Mouse (Mus musculus): ENCODE data around the gene Rhbdd1. TPM values are rescaled to one million over a fixed set of nuclear protein-coding genes. Genes with fewer than 3 reads are reported as not detected.

Rhbdd1 gene
- polyA plus RNA-seq (2015; fragmentation: Nextera tagmentation; extraction: Ambion mirVana), result 5.0 TPM in 2 replicates

DNA sequence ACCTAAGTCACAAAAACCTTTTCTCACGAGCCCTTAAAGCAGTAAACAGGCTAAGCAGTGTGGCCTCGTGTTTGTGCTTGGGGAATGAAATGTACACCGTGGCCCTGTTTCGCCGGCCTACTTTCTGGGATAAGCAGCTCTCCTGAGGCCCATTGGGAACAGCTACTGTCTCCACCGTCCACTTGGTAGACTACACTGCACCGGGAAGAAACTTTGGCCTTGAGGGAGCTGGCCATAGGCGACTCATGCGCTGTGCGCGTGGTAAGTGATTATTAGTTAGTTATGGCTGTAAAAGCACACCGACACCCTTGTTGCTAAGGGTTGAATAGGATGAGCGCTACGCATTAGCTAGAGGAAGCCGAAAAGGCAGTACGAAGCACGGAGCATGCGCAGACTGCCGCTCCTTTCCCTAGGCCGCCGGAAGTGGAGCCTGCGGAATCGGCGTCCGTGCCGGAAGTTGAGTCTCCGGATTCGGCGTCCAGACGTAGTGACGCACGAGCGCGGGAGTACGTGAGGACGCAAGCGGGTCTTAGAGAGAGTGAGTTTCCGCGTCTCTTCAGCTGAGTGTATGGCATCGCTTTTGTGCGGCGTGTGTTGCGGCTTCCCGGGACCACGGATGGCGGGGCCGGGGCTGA lies at the start of gene Rhbdd1:
Gene Rhbdd1, plus strand, starts transcription at position 342 of the 635 bp plus-strand sequence.
- WGBS, result 6% methylated on average over 47 of the region's 47 CpGs
- Histone ChIP-seq H3K27ac (replicated peaks) (peak within 1 kb of the TSS; percentile 98), H3K9me3 (no peaks in the 10 kb centered on the region), H3K4me3 (peak within 1 kb of the TSS; percentile 99), H3K27me3 (no peaks in the 10 kb centered on the region), H3K36me3 (no peaks in the 10 kb centered on the region), H3K9ac (replicated peaks) (peak within 1 kb of the TSS; percentile 98), H3K4me1 (peaks cover 28% of the 10 kb centered on the region), H3K4me2 (replicated peaks) (peak within 1 kb of the TSS; percentile 76)
- peak; percentile 99 for ATAC-seq (replicated peaks)

DNA sequence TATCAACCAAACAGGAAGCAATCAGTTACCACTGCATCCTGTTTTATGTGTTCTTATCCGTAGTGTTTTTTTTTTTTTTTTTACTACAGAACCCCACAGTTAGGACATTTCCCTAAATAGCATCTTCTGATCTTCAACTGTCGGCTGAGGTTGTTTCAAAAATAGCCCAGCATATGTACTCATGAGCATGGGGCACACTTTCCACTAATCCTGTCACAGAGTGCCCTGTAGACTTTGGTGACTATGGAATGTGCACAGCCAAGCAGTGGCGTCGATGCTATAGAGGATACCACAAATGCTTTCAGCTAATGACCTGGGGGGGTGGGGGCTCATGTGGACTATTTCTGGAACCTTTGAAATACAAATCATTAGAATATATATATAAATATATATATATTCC lies 48.7 kb upstream of the Rhbdd1 start:
- 86% methylated on average over 4 of the region's 4 CpGs for WGBS
- Histone ChIP-seq H3K9ac (replicated peaks) (no peak overlapping the region), H3K36me3 (no peaks in the 10 kb centered on the region), H3K27ac (replicated peaks) (no peak overlapping the region), H3K4me2 (replicated peaks) (no peak overlapping the region), H3K4me1 (peaks cover 3% of the 10 kb centered on the region), H3K27me3 (no peaks in the 10 kb centered on the region), H3K9me3 (no peaks in the 10 kb centered on the region), H3K4me3 (no peak overlapping the region)
- no peak for ATAC-seq (replicated peaks)

DNA sequence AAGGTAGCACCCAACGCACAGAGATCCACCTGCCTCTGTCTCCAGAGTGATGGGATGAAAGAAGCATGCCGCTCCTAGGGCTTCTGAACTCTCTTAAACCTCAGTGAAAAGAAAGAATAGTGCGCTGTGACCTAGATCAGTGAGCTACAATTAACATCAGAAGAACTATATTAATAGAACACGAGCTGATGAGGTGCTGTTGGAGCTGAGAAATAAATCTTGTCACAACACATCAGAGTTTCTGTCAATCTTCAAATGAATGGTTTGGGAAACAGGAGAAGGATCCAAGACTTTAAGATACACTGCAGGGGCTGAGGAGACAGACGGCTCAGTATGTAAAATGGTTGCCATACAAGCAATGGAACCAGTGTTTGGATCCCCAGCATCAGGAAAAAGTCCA lies 44.0 kb upstream of the Rhbdd1 start:
- no peak overlapping the region for H3K4me3 ChIP-seq
- no peaks in the 10 kb centered on the region for H3K27me3 ChIP-seq
- ATAC-seq (replicated peaks), result no peak
- no peak overlapping the region for H3K9ac ChIP-seq (replicated peaks)
- H3K36me3 ChIP-seq, result peaks cover 8% of the 10 kb centered on the region; the same call in 1 of the 2 replicates
- no peak overlapping the region for H3K4me2 ChIP-seq (replicated peaks)
- WGBS, result 49% methylated on average over 5 of the region's 5 CpGs
- H3K27ac ChIP-seq (replicated peaks), result no peak overlapping the region
- H3K4me1 ChIP-seq, result peaks cover 17% of the 10 kb centered on the region
- H3K9me3 ChIP-seq, result no peaks in the 10 kb centered on the region

DNA sequence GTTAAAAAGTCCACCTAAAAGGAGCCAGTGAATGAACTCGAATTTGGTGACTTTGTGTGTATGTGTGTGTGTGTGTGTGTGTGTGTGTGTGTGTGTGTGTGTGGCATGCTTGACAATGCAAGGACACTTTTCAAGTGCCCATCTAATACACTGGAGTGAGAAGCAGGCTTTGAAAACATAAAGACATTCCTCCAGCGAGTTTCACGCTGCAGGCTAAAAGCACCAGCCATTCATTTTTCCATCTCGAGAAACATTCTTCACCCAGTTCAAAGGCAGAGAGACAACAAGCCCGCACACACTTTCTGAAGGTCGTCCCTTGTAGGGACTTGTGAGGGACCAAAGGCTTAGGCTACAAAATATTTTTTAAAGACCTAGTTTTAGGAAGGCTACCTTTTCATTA lies 42.7 kb upstream of the Rhbdd1 start:
- 7% methylated on average over 6 of the region's 6 CpGs for WGBS
- Histone ChIP-seq H3K36me3 (peaks cover 16% of the 10 kb centered on the region; the same call in 1 of the 2 replicates), H3K4me3 (no peak overlapping the region), H3K9me3 (no peaks in the 10 kb centered on the region), H3K27me3 (no peaks in the 10 kb centered on the region), H3K9ac (replicated peaks) (no peak overlapping the region), H3K4me1 (peaks cover 17% of the 10 kb centered on the region), H3K27ac (replicated peaks) (no peak overlapping the region), H3K4me2 (replicated peaks) (no peak overlapping the region)
- ATAC-seq (replicated peaks), result no peak

DNA sequence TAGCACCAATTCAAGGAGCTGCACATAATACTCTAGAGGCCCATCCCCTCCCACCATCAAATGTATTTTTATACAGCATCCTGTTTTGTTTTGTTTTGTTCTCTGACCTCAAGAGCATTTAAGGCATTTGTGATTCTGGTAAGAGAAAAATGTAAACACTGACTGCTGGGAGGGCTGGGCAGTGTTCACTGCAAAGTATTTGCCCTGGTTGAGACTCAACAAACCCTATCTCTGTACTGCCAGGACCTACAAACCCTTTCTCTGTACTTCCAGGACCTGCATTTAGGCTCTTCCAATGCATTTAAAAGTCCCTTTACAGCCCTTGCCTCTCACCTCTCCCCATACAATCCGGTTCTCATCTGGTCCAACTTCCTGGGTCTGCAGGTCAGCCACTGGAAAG lies 41.9 kb upstream of the Rhbdd1 start:
- H3K9me3 ChIP-seq, result no peaks in the 10 kb centered on the region
- H3K27ac ChIP-seq (replicated peaks), result no peak overlapping the region
- no peak; the same call in 1 of the 2 replicates for ATAC-seq (replicated peaks)
- peaks cover 17% of the 10 kb centered on the region for H3K4me1 ChIP-seq
- no peak overlapping the region for H3K4me3 ChIP-seq
- H3K4me2 ChIP-seq (replicated peaks), result no peak overlapping the region
- 19% methylated on average over 1 of the region's 1 CpGs for WGBS
- H3K27me3 ChIP-seq, result no peaks in the 10 kb centered on the region
- no peak overlapping the region for H3K9ac ChIP-seq (replicated peaks)
- H3K36me3 ChIP-seq, result peaks cover 16% of the 10 kb centered on the region; the same call in 1 of the 2 replicates

DNA sequence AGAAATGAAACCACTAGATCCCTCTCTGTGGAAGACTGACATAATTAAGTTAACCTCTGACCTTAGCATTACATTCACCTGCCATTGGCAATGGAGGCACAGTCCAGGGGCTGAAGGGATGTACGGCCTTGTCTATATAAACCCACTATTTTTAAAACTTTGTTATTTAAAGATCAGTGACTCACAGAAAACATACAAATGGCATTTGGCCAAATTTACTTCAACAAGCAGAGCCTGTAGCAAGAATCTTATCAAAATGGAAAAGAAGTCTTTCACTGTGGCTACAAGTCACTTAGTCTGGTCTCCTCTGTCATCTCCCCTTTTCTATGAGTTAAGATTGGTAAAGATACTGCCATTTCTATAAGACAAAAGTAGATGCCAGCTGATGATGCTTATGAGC lies 36.5 kb upstream of the Rhbdd1 start:
- 74% methylated on average over 1 of the region's 1 CpGs for WGBS
- Histone ChIP-seq H3K9me3 (no peaks in the 10 kb centered on the region), H3K27ac (replicated peaks) (no peak overlapping the region), H3K36me3 (peaks cover 16% of the 10 kb centered on the region; the same call in 1 of the 2 replicates), H3K4me2 (replicated peaks) (no peak overlapping the region), H3K4me1 (peaks cover 30% of the 10 kb centered on the region), H3K9ac (replicated peaks) (no peak overlapping the region), H3K27me3 (no peaks in the 10 kb centered on the region), H3K4me3 (no peak overlapping the region)
- ATAC-seq (replicated peaks), result no peak

DNA sequence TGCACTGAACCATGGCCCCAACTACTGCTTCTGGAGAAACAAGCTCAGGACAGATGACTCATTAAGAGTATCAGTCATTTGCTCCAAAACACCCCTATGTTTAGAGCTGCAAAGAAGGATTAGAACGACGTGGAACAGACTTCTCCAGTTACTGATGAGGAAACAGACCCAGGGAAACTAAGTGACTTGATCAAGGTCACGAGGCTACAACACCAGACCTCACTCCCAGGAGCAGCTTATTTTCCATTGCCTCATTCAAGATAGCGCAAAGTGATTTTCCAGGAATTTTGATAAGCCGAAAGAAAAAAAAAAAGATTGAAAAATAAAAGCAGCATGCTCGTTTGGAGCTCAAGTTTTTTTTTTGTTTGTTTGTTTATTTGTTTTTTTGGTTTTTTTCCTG lies 34.4 kb upstream of the Rhbdd1 start:
- H3K36me3 ChIP-seq, result peaks cover 12% of the 10 kb centered on the region; the same call in 1 of the 2 replicates
- 70% methylated on average over 6 of the region's 6 CpGs for WGBS
- H3K4me1 ChIP-seq, result peaks cover 46% of the 10 kb centered on the region
- no peak overlapping the region for H3K9ac ChIP-seq (replicated peaks)
- no peaks in the 10 kb centered on the region for H3K27me3 ChIP-seq
- H3K9me3 ChIP-seq, result no peaks in the 10 kb centered on the region
- H3K4me3 ChIP-seq, result no peak overlapping the region
- ATAC-seq (replicated peaks), result no peak
- no peak overlapping the region for H3K4me2 ChIP-seq (replicated peaks)
- no peak overlapping the region for H3K27ac ChIP-seq (replicated peaks)

DNA sequence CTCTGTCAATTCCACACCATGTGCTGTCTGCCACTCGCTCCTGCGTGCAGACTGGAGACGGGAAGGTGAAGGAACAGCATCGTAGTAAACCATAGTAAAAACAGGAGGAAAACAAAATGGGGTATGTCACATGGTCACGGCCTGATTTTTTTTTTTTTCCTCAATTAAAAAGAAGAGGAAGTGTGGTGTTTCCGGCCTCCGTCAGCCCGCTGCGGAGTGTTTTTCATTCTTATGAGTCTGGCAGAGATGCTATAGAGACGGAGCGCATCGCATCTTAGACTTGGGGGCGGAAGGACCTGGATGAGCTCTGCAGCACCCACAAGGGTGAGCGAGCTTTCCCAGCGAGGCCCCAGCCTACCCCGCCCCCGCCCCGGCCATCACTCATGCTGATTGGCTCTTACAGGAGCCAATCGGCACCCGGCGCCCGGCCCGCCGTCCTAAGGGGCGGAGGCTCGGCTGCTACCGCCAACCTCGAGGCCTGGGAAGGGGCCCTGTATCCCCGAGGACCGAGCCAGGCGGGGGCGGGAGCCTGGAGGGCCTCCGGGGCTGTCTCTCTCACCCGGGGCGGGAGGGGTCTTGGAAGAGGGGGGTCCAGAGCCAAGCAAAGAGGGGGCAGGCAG lies 33.1 kb upstream of the Rhbdd1 start:
- H3K36me3 ChIP-seq, result 0 out of 2 replicates have a peak, but pooled peaks cover under 1% of the 10 kb centered on the region
- 2% methylated on average over 35 of the region's 35 CpGs for WGBS
- peak overlapping the region; percentile 76 for H3K4me2 ChIP-seq (replicated peaks)
- H3K9me3 ChIP-seq, result no peaks in the 10 kb centered on the region
- H3K9ac ChIP-seq (replicated peaks), result peak overlapping the region; percentile 75
- peaks cover 59% of the 10 kb centered on the region for H3K4me1 ChIP-seq
- H3K4me3 ChIP-seq, result peak overlapping the region; percentile 84
- peak; percentile 99 for ATAC-seq (replicated peaks)
- H3K27me3 ChIP-seq, result no peaks in the 10 kb centered on the region
- peak overlapping the region; percentile 98 for H3K27ac ChIP-seq (replicated peaks)

DNA sequence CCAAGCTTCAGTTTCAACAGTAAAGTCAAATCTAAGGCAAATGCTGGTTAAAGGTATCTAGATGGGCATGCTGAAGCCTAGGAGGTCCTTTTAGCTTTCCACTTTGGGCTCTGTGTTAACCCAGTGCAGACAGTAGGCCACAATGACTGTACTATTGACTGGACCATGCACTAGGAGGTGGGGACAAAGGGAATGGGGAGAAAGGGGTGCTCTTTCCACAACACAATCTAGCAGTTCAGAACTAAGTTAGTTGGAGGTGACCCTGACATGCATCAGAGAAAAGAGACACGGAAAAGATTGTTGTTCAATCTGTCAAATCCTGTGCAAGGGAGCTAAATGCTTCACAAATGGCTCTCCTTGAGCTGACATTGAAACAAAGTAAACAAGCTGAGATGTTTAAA lies 32.4 kb upstream of the Rhbdd1 start:
- H3K9me3 ChIP-seq, result no peaks in the 10 kb centered on the region
- H3K9ac ChIP-seq (replicated peaks), result peak overlapping the region; percentile 75
- peak overlapping the region; percentile 76 for H3K4me2 ChIP-seq (replicated peaks)
- no peaks in the 10 kb centered on the region for H3K36me3 ChIP-seq
- ATAC-seq (replicated peaks), result peak; percentile 12; the same call in 1 of the 2 replicates
- H3K27ac ChIP-seq (replicated peaks), result peak overlapping the region; percentile 98
- no peaks in the 10 kb centered on the region for H3K27me3 ChIP-seq
- H3K4me1 ChIP-seq, result peaks cover 67% of the 10 kb centered on the region
- peak overlapping the region; percentile 84 for H3K4me3 ChIP-seq
- WGBS, result 3% methylated on average over 1 of the region's 1 CpGs

DNA sequence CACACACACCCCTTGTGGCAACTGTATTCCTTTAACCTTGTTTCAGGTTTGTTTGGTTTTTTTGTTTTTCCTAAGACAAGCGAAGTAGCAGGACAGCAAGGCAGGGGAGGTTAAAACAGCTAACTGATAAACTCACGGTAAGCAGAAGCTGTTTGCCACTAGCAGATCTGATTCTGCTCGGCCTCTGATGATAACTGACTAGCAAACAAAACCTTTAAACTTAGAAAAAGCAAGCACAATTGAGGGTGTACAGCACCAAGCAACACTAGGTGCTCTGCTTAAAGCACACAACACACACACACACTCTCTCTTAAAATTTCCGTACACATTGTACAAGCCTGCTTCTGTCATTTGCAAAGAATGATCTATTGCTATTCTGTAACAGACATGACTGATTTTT lies 31.8 kb upstream of the Rhbdd1 start:
- 6% methylated on average over 4 of the region's 4 CpGs for WGBS
- Histone ChIP-seq H3K9ac (replicated peaks) (peak overlapping the region; percentile 75), H3K4me2 (replicated peaks) (peak overlapping the region; percentile 76), H3K9me3 (no peaks in the 10 kb centered on the region), H3K36me3 (no peaks in the 10 kb centered on the region), H3K4me3 (peak overlapping the region; percentile 84), H3K27me3 (no peaks in the 10 kb centered on the region), H3K27ac (replicated peaks) (peak overlapping the region; percentile 98), H3K4me1 (peaks cover 72% of the 10 kb centered on the region)
- no peak for ATAC-seq (replicated peaks)

DNA sequence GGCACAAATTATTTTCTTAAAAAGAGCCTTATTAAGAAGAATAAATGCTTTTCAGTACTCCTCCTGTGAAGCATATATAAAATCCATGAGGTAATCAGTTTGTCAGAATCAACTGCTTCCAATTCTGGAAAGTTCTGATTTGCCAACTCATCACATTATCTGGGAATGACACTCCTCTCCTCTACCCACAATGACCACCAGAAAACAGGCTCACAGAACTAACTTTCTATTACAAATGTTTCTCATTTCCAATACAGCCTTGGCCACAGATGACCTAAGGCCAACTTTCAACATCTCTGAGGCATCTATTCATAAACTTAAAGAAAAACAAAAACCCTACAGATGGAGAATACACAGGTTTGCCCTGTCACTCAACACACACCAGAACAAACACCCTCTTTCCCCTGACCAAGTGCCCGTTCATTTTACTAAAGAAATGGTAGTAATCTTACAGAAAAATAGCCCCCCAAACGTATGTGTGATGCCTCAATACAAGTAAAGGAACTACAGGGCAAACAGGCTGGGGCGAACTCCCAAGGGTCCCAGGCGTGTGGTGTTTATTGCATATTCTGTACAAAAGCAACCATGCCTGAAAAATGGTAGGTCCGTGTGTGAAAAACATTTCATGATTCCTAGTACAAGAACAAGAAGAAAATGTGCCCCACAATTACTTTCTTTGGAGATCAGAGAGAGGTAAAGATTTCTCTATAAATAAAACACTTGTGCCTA lies 30.6 kb upstream of the Rhbdd1 start:
- 13% methylated on average over 5 of the region's 5 CpGs for WGBS
- Histone ChIP-seq H3K9ac (replicated peaks) (peak overlapping the region; percentile 49), H3K4me2 (replicated peaks) (peak overlapping the region; percentile 76), H3K27me3 (no peaks in the 10 kb centered on the region), H3K27ac (replicated peaks) (peak overlapping the region; percentile 65), H3K4me1 (peaks cover 72% of the 10 kb centered on the region), H3K36me3 (no peaks in the 10 kb centered on the region), H3K9me3 (no peaks in the 10 kb centered on the region), H3K4me3 (peak overlapping the region; percentile 84)
- no peak for ATAC-seq (replicated peaks)

All from forebrain, embryonic 15.5 days (tissue).